Mouse (Mus musculus) cortical plate, adult 2 months (tissue): ENCODE data around the gene Gsg1l.

ENCODE experiments used
- CTCF ChIP-seq: fragments of 200-500 bp; IDR thresholded peaks from 2 replicates; pipeline ENCODE4 v1.5.1; 2011; ENCODE audit warnings: mild to moderate bottlenecking, control low read depth, low read length; ENCODE audit not compliant: insufficient read depth; ENCODE audit errors: extremely low read depth
- POLR2A ChIP-seq: fragments of 200-500 bp; IDR thresholded peaks from 2 replicates; pipeline ENCODE4 v1.6.1; 2011; ENCODE audit warnings: mild to moderate bottlenecking, low read length, control low read depth; ENCODE audit not compliant: insufficient read depth; ENCODE audit errors: extremely low read depth

- TF ChIP-seq POLR2A (no peak), CTCF (no peak)
Measured at GRCm38 (mm10) chr7:125958856-125959255, 123.4 kb downstream of the Gsg1l start.
